Mouse (Mus musculus) embryonic facial prominence, embryonic 15.5 days (tissue): ENCODE data around the gene Rbm28. TPM values are rescaled to one million over a fixed set of nuclear protein-coding genes. Genes with fewer than 3 reads are reported as not detected.

ENCODE experiments used
- ATAC-seq: fragments of 200-750 bp; cut with Nextera tagmentation; 2 replicates; pipeline ENCODE4 v1.8.0; 2017; ENCODE audit warnings: low read depth, moderate TSS enrichment; ENCODE audit not compliant: insufficient number of reproducible peaks, low FRiP score, low TSS enrichment
- H3K27ac ChIP-seq: fragments of 300-500 bp; sonication (generic); replicated peaks from 2 replicates; pipeline ENCODE4 v1.5.1; 2015; ENCODE audit warnings: mild to moderate bottlenecking, inconsistent platforms
- H3K27me3 ChIP-seq: fragments of 300-500 bp; sonication (generic); 2 replicates; pipeline ENCODE4 v1.6.1; 2015; ENCODE audit warnings: inconsistent platforms
- H3K36me3 ChIP-seq: fragments of 300-500 bp; sonication (generic); 2 replicates; pipeline ENCODE4 v1.6.1; 2015; ENCODE audit warnings: mild to moderate bottlenecking, inconsistent platforms
- H3K4me1 ChIP-seq: fragments of 300-500 bp; sonication (generic); 2 replicates; pipeline ENCODE4 v1.6.1; 2015; ENCODE audit warnings: inconsistent platforms
- H3K4me2 ChIP-seq: fragments of 300-500 bp; sonication (generic); replicated peaks from 2 replicates; pipeline ENCODE4 v1.6.1; 2015; ENCODE audit warnings: mild to moderate bottlenecking, inconsistent platforms
- H3K4me3 ChIP-seq: fragments of 300-500 bp; sonication (generic); replicated peaks from 2 replicates; pipeline ENCODE4 v1.5.1; 2015; ENCODE audit warnings: mild to moderate bottlenecking, inconsistent platforms
- H3K9ac ChIP-seq: fragments of 300-500 bp; sonication (generic); 2 replicates; pipeline ENCODE4 v1.6.1; 2015; ENCODE audit warnings: inconsistent platforms
- H3K9me3 ChIP-seq: fragments of 300-500 bp; sonication (generic); replicated peaks from 2 replicates; pipeline ENCODE4 v1.6.1; 2016; ENCODE audit warnings: inconsistent platforms
- WGBS: fragments of 180-500 bp; shearing (Covaris S2); methylation state at CpG from one replicate; pipeline ENCODE4 v1.1.7; 2015; 5-methylcytosine and 5-hydroxymethylcytosine counted together
- polyA plus RNA-seq: library from polyadenylated mRNA; unstranded; fragments of >200 nt; fragmentation: Nextera tagmentation; extraction: Ambion mirVana; gene quantifications from 2 replicates; pipeline ENCODE4 v1.2.1, GENCODE M21; 2015

Rbm28 gene
- polyA plus RNA-seq, 1 experiment from 2014 or later = 33.1 TPM

DNA sequence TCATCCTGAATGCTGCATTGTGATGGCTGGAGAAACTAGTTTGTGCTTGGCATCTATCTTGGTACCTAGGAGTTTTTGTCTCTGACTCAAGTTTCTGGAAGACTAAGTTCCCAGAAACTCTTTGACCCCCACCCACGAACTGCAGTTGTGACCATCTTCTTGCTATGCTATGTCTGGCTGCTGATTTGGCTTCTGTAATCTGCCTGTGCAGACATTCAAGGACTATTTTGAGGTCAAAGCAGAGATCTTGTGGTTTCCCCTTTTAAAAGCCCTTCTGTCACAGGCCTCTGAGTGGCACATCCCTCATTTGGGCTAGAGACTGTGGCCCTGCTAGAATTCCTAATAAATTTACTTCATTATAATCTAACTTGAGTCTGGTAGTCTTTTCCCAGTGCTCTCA lies 23.1 kb upstream of the Rbm28 start:
- H3K36me3 ChIP-seq = no peaks in the 10 kb centered on the region
- no peak overlapping the region for H3K4me2 ChIP-seq
- H3K9ac ChIP-seq = no peak overlapping the region
- WGBS = 60% methylated on average over 1 of the region's 1 CpGs
- no peak for ATAC-seq
- no peak overlapping the region for H3K4me3 ChIP-seq
- no peaks in the 10 kb centered on the region for H3K9me3 ChIP-seq
- no peaks in the 10 kb centered on the region for H3K4me1 ChIP-seq
- H3K27ac ChIP-seq = no peak overlapping the region
- 0 out of 2 replicates have a peak, but pooled peaks cover 4% of the 10 kb centered on the region for H3K27me3 ChIP-seq

DNA sequence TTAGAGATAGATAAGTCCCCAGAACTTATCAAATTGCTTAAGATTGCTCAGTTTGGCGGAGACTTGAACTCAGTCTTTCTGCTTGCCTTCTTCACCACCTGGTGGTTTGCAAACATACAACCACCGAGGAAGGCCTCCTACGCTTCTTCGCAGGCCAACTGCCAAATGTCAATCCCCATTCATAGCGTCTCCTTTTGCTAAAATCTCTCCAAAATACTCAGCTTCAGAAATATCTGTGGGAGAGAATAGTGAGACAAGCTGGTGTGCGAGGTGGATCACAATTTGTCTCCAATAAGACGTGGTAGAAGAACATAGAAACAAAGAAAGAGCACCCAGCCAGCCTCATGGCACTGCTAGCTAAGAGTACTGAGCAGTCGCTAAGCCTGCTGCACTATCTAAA lies 15.0 kb upstream of the Rbm28 start:
- H3K4me3 ChIP-seq = peak overlapping the region; percentile 61
- no peak overlapping the region for H3K27ac ChIP-seq
- H3K9ac ChIP-seq = no peak overlapping the region
- ATAC-seq = no peak
- 48% methylated on average over 8 of the region's 8 CpGs for WGBS
- H3K27me3 ChIP-seq = peaks cover 29% of the 10 kb centered on the region
- peaks cover 12% of the 10 kb centered on the region for H3K4me1 ChIP-seq
- H3K9me3 ChIP-seq = no peaks in the 10 kb centered on the region
- H3K4me2 ChIP-seq = peak overlapping the region; percentile 96
- no peaks in the 10 kb centered on the region for H3K36me3 ChIP-seq

DNA sequence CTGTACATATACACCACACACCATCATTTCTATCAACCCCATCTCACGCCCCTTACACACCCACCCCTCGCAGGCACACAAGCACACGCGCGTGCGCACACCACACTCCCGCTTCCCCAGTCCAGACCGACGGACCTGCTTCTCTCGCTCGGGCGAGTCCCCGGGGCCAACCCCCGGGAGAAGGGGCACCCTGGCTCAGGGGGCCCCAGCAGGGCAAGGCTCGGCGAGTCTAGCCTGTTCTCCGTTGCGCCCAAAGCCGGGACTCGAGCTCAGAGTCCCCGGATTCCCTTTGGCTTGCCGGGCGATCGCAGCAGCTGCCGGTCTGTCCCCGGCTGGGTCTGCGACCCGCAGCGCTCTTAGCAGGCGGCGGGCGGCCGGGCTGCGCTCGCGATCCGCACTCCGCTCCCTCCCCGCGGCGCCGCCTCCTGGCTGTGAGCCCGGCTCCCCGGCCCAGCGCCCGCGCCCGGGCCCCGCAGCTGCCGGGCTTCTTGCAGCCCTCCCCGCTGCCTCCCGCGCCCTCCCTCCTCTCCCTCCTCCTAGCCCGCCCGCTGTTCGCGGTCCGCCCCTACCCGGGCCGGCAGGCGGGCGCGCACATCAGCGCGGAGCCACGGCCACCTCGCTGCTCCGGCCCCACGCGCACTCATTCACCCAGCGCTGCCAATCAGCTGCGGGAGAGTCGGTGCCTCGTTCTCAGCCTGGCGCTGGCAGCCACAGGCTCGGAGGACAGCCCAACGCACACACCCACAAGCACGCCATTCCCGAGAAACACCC lies 14.3 kb upstream of the Rbm28 start, which contains the start of gene Prrt4:
Prrt4 (minus strand) TSS at position 697 of the 771 bp plus-strand sequence.
- no peak within 1 kb of the TSS for H3K27ac ChIP-seq
- no peaks in the 10 kb centered on the region for H3K9me3 ChIP-seq
- H3K36me3 ChIP-seq = no peaks in the 10 kb centered on the region
- H3K9ac ChIP-seq = peak within 1 kb of the TSS; percentile 45
- peak within 1 kb of the TSS; percentile 96 for H3K4me2 ChIP-seq
- ATAC-seq = peak; percentile 77
- H3K27me3 ChIP-seq = peaks cover 37% of the 10 kb centered on the region
- H3K4me1 ChIP-seq = peaks cover 12% of the 10 kb centered on the region
- WGBS = under 1% methylated on average over 58 of the region's 79 CpGs
- H3K4me3 ChIP-seq = peak within 1 kb of the TSS; percentile 61

DNA sequence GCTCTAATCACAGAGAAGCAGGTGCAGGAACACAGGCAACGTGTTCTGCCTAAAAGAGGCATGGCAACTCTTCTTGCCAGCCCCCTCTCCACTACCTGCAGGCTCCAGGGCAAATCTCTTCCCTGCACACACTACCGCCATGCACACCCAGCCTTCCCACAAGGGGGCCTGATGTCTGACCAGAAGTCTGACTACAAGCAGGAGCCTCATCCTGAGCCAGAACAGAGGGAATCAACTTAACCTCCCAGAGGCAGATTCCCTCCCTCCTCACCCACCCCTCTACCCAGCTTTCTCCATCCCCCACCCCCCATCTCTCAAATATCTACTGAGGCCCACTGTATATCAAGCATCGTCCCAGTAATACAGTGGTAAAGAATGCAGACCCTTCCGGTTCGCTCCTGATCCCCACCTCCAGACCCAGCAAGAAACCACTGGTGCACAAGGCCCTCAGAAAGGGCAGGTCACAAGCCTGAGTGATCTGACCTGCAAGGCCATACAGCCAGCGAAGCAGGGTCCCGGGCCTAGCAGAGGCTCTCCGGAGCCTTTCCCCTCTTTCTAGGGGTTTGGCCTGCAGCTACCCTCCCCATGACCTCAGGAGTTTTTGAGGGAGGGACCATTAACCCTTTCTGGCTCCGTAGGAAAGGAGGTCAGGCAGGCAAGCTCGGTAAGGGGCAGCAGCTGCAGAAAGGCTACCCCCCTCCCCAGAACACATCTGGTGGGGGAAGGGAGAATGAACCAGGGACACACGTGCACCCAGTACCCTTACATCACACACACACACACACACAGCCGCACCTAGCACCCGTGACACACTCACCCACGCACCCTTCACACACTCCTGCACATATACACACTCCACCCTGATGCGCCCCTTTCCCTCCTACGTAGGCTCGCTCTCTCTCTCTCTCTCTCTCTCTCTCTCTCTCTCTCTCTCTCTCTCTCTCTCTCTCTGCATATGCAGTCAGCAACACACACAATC lies 13.4 kb upstream of the Rbm28 start:
- 22% methylated on average over 17 of the region's 17 CpGs for WGBS

DNA sequence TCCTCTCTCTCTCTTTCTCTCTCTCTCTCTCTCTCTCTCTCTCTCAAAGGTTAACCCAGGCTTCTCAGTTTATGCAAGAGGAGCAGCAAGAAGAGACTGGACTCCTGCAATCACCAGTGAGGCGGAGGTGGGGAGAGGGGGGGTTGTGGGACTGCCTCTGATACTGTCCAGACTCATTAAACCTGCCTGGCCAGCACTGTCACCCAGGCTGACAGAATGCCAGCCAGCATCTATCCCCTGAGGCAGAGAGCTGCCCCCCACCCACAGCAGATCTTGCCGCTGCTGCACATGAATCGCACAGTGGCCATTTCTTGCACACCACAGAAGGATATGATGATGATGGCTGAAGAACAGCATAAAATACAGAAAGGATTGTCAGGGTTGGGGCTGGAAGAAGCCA lies 10.3 kb upstream of the Rbm28 start:
- Histone ChIP-seq H3K4me2 (no peak overlapping the region), H3K4me3 (no peak overlapping the region), H3K36me3 (no peaks in the 10 kb centered on the region), H3K9me3 (no peaks in the 10 kb centered on the region), H3K27me3 (peaks cover 64% of the 10 kb centered on the region), H3K4me1 (peaks cover 28% of the 10 kb centered on the region), H3K9ac (no peak overlapping the region), H3K27ac (no peak overlapping the region)
- no peak for ATAC-seq
- 61% methylated on average over 3 of the region's 3 CpGs for WGBS

More for the DNA sequence above, 13.4 kb upstream of the Rbm28 start:
- H3K27ac ChIP-seq = no peak overlapping the region
- H3K9ac ChIP-seq = no peak overlapping the region
- no peaks in the 10 kb centered on the region for H3K36me3 ChIP-seq
- H3K4me2 ChIP-seq = peak overlapping the region; percentile 96
- H3K9me3 ChIP-seq = no peaks in the 10 kb centered on the region
- peaks cover 45% of the 10 kb centered on the region for H3K27me3 ChIP-seq
- ATAC-seq = peak; percentile 22; the same call in 1 of the 2 replicates
- H3K4me3 ChIP-seq = peak overlapping the region; percentile 61
- peaks cover 12% of the 10 kb centered on the region for H3K4me1 ChIP-seq

DNA sequence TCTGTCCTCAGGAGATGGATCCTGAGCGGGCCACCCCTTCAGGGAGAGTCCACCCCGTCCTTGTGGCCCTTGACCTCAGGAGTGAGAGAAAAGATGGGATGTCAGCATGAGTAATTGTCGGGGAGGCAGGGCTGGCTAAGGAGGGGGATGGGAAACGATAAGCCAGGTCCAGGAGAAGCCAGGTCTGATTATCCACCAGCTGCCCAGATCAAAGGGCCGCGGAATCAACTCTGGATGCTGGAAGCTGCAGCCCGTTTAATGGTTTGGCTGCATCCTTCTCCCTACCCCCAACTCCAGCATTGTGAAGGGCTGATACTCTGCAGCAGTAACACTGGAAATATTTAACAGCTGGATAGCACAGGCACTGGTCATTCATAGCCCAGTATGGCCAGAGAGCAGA lies 9.6 kb upstream of the Rbm28 start:
- Histone ChIP-seq H3K4me3 (no peak overlapping the region), H3K27me3 (peaks cover 72% of the 10 kb centered on the region), H3K36me3 (no peaks in the 10 kb centered on the region), H3K4me2 (no peak overlapping the region), H3K4me1 (peaks cover 31% of the 10 kb centered on the region), H3K9ac (no peak overlapping the region), H3K9me3 (no peaks in the 10 kb centered on the region), H3K27ac (no peak overlapping the region)
- WGBS = 15% methylated on average over 7 of the region's 7 CpGs
- ATAC-seq = no peak

DNA sequence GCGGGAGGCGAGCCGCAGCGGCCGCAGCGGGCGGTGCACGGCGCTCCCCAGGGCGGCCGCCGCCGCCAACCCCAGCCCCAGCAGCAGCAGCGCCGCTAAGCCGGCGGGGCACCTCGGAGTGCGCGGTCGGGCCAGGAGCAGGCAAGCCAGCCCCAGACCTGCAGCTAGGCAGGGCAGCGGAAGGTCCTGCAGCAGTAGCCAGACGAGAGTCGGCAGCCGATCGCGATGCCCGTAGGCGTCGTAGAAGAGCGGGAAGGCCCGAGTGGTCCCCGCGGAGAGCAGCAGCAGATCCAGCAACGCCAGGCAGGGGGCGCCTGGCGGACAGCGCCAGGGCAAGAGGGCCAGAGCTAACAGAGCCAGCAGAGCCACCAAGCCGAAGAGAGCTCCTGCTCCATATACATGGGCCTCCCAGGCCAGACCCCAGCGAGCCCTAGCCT lies 6.2 kb upstream of the Rbm28 start:
- Histone ChIP-seq H3K9ac (peak overlapping the region; percentile 39; the same call in 1 of the 2 replicates), H3K27me3 (peaks cover 79% of the 10 kb centered on the region), H3K9me3 (no peaks in the 10 kb centered on the region), H3K36me3 (no peaks in the 10 kb centered on the region), H3K4me2 (peak overlapping the region; percentile 100), H3K4me1 (peaks cover 22% of the 10 kb centered on the region), H3K4me3 (peak overlapping the region; percentile 57), H3K27ac (no peak overlapping the region)
- ATAC-seq = peak; percentile 76
- under 1% methylated on average over 38 of the region's 40 CpGs for WGBS

DNA sequence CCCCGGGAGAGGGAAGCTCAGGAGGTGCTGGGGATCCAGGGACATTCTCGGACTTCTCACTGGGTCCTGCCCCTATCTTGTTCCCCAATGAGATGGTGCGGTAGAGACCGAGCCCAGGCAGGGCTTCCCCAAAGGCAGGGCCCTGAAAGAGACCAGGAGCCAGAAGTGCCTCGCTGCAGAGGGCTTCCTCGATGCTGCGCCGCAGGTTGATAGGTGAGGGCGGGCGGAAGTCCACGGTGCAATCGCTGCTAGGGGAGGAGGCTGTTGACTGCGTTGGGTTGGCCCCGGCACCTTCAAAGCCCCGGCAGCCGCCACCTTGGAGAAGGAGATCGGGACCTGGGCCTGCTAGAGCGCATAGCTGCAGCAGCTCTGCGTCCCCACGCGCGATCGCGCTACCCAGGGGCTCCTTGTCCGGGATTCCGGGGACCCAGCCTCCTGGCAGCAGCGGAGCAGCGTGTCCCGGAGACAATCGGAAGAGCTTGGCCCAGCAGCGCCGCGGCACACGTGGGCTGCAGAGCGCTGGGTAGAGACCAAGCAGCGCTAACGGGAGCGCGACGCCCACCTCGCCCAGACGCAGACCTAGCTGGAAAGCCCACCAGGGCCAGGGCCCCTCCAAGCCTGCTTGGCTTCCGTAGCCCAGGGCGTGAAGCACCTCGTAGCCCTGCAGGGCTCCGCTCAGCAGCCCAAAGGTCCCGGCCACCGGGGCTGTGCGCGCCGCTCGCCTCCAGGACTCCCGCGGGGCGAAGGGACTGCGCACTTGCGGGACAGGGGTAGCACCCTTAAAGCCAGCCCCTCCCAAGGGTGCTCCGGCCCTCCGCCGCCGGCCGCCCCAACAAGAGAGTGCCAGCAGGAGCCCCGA lies 5.5 kb upstream of the Rbm28 start:
- H3K27me3 ChIP-seq = peaks cover 75% of the 10 kb centered on the region

DNA sequence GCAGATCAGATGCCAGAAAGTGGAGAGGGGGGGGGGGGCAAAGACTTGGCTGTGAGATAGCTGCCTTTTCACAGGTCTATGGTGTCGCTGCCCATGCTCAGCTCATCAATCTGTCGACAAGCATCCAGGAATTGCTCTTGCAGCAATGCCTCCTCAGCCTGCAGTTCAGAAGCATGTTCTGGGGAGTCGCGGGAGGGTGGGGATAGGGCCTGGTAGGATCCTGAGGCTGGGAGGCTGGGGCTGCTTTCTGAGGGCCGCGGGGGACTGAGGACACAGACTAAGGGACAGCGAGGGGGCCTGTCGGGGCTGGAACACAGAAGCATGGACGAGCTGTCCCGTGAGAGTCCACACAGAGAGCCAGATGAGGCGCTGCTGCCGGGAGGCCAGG lies 4.9 kb upstream of the Rbm28 start:
- no peak for ATAC-seq
- Histone ChIP-seq H3K4me3 (peak overlapping the region; percentile 57; the same call in 1 of the 2 replicates), H3K36me3 (no peaks in the 10 kb centered on the region), H3K4me1 (peaks cover 26% of the 10 kb centered on the region), H3K27ac (no peak overlapping the region), H3K9ac (no peak overlapping the region), H3K9me3 (no peaks in the 10 kb centered on the region), H3K4me2 (peak overlapping the region; percentile 100), H3K27me3 (peaks cover 68% of the 10 kb centered on the region)
- WGBS = 12% methylated on average over 12 of the region's 12 CpGs

More for the DNA sequence above, 5.5 kb upstream of the Rbm28 start:
- peak overlapping the region; percentile 57 for H3K4me3 ChIP-seq
- H3K9ac ChIP-seq = peak overlapping the region; percentile 39
- H3K27ac ChIP-seq = no peak overlapping the region
- ATAC-seq = no peak; the same call in 1 of the 2 replicates
- H3K36me3 ChIP-seq = no peaks in the 10 kb centered on the region
- under 1% methylated on average over 63 of the region's 63 CpGs for WGBS
- peaks cover 22% of the 10 kb centered on the region for H3K4me1 ChIP-seq
- no peaks in the 10 kb centered on the region for H3K9me3 ChIP-seq
- peak overlapping the region; percentile 100 for H3K4me2 ChIP-seq

DNA sequence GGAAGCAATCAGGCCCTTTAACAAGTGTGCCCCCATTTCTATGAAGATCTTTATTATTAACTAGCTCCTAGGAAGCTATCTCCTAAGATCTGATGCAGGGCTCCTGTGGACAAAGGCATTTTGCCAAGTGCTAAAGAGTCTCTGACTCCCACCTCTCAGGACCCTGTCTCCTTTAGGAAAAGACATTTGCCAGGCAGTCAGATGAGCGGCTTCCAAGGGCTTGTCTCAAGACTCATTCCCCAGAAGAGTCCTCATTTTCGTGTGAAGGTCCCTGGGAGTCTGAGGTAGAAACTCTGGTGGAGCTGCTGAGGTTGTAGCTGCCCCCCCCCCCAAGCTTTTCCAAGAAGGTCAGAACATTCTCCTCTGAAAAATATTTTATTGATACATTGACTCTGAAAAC lies 4.1 kb upstream of the Rbm28 start:
- 61% methylated on average over 2 of the region's 2 CpGs for WGBS
- Histone ChIP-seq H3K36me3 (no peaks in the 10 kb centered on the region), H3K27ac (no peak overlapping the region), H3K4me3 (no peak overlapping the region), H3K9me3 (no peaks in the 10 kb centered on the region), H3K9ac (no peak overlapping the region), H3K4me1 (peaks cover 28% of the 10 kb centered on the region), H3K4me2 (no peak overlapping the region), H3K27me3 (peaks cover 61% of the 10 kb centered on the region)
- ATAC-seq = no peak
